Mouse (Mus musculus) MEL-GATA-1-ER (cell line): Measurements from ENCODE around the gene Map2k6.

Experiments used
- DNase-seq: peaks from one replicate; pipeline ENCODE4 v3.0.0-alpha.2; 2012; ENCODE audit warnings: low read depth; ENCODE audit errors: extremely low read depth

The Map2k6 gene

DNA sequence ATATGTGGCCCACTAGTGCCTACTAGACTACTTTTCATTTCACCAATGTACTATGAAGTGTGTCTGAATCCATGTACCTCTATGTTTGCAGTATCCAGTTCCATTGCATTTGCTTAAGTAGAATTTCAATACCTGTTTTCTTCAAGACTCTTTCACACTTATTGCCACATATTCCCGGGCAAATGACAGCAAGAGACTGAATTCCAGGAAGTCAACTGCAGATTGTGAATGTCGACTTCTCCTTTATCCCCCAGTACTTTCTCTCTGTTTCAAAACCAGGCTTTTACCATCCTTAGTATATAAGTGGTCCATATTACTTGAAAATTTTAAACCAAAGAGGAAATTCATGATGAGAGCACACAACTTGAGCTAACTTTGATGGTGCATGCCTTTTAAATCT is 4.7 kb downstream of the Map2k6 start:
- no peak for DNase-seq

DNA sequence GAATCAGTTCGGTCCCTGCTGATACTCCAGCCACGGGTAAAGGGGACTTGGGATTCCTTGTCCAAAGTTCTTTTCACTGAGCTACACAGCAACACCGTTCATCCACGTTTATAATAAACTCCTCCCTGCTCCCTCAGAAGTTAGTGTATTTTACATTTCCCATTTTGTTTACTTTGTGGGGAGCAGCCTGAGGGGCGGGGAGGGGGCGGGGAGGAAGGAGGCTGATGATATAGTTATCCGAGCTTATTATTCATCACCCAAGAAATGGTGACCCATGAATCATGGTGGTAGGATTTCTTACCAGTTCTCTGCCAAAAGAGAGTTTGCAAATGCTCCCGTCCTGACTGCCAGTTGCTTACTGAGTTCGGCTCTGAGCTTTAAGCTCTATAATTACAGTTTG is 6.7 kb downstream of the Map2k6 start:
- DNase-seq: no peak

DNA sequence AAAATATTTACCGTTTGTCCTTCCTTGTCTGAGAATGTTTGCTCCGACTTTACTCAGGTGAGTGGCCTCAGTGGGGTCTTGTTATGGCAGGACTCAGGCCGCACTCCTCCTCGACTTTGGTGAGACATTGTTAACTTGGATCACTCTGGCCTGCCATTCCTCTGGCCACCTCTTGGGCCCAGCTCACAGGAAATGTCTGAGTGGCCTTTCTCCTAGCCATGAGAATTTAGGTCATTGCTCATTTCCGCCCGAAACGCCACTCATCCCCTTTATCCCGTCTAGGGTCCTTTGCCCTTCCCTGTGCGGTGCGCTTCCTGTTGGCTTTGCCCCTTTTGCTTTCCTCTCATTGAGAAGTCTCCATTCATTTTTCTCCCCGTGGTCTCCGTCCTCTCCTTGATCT is 10.2 kb downstream of the Map2k6 start:
- no peak for DNase-seq

DNA sequence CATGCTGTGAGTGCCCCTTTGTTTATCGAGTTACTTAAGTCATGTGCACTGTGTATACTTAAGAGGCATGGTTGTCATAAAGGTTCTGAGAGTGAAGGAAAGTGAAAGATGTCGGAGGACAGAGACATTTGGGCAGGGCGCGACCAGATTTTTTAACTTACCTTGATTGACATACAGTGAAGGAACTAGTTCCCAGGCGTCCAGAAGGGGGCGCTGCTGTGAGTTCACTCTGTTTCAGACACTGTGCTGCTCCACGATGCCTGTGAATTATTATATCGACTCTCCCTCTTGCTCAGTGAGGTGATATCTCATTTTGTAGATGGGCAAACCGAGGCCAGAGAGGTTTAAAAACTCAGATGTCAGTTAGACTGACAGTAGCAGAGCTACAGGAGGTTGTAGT is 10.9 kb downstream of the Map2k6 start:
- DNase-seq: peak; percentile 33

DNA sequence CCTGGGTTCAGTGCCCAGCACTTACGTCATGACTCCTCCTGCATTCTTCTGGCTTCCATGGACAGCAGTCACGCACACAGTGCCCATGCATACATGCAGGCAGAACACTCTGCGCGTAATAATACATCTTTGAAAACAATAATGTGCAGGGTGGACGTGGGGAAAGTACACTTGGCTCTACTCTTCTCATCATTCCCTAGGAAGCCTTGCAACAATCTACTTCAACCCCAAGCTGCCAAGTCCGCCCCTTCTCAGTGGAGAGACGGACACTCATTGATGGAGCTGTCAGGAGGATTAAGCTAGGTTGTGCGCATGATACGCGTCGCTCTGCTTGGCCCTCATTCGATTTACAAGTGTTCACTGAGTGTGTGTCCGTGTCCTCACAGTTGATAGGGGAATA is 12.7 kb downstream of the Map2k6 start:
- DNase-seq: no peak

DNA sequence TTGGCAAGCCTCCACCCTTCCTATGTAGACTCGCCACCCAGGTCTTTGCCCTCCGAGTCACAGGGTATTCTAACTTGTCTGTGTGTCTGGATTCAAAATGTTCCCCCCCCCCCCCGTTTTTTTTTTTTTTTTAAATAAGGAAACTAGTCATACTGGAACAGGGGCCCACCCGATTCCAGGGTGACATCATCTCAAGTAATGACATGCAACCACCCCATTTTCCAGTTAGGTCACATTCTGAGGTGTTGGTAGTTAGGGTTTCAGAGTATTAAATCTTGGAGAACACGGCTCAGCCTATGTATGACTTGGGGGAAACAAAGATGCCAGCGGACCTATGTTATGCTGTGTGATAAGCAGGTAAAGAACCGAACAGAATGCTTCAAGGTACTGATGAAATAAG is 15.3 kb downstream of the Map2k6 start:
- DNase-seq: no peak

DNA sequence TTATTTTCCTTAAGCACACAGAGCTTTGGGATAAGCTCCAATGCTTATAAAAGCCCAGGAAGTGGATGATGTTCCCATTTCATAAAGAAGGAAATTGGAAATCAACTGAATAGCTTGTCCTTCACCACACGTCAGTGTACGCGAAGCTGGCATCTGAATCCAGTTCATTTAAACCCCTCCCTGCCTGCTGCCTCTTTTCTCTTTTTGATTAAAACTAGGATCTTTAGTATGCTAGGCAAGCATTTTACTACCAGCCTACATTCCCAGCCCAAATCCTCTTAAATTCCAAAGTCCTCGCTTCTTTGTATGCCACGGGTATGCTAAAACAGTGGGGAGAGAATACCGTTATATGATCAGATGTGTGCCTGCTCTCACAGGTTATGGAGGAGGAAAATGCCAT is 17.8 kb downstream of the Map2k6 start:
- DNase-seq: no peak

DNA sequence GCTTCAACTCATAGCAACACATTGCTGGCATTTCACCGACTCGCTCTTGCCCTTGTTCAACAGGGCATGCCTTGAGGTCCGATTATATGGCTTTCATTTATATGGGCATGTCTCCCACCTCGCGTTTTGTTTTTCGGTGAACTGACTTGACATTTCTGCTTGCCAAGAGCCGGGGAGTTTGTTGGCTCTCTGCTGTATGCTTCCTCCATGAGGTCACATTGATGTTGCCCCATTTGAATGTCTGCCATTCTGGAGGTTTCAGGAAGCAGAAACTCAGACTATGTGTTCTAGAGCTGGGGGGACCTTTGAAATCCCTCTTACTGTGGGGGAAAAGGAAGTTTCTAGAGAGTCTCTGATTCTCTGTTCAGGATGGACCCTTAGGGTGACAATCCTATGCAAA is 21.5 kb downstream of the Map2k6 start:
- no peak for DNase-seq

DNA sequence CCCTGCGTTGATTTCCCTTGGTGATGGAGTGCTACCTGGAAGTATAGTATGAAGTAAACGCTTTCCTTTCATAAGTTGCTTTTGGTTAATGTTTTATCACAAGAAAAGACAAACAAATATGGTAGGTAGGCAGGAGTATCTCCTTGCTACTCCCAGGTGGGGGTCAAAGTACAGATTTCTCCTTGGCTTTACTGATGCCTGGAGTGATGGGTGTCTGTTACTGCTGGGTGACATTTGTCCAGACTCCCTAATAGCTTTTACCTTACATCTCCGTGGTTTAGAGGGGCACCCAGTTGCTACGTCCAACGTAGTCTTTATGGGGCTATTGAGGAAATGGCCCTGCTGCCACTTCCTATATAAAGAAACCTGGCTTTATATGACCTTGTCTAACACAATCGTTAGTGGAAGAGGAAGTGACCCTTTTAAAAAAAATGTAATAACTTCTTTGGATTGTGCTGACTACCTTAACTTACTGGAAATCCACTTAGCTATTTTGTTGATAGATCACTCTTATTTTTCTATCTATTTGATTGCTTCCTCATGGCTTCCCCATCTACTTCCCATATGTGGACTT is 27.7 kb downstream of the Map2k6 start:
- DNase-seq: no peak

DNA sequence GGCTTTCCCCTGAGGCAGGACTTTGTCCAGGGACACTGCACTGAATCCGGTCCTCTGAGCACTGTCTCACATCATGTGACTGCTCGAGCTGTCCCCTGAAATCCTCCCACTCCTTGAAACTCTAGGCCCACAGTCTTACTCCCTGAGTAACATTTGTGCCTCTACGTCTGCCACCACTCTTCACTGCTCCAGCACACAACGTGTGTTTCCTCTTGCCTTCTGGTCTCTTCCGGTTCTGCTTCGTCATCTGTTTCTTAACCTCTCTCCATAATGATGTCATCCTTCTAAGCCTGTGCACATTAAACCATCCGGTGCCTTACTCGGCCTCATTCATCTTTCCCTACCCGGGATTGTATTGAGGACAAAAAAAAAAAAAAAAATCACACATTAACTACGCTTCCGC is 28.2 kb downstream of the Map2k6 start:
- DNase-seq: no peak

DNA sequence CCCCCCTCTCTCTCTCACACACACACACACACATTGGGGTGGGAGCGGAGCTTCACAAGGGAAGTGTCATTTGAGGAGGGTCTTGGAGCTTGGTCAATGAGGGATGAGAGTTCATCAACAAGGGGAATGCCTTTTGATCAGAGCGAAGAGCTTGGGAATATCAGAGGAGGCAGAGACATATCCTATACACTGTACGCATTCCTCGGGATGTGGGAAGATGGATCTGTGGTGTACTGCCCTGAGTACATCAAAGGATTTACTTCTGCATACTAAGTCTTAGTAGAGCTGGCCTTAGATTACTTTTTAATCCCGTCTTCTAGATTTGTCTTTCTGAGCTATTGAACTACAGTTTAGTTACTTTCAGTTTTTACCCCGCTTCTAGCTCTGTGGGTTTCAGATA is 30.1 kb downstream of the Map2k6 start:
- DNase-seq: no peak

DNA sequence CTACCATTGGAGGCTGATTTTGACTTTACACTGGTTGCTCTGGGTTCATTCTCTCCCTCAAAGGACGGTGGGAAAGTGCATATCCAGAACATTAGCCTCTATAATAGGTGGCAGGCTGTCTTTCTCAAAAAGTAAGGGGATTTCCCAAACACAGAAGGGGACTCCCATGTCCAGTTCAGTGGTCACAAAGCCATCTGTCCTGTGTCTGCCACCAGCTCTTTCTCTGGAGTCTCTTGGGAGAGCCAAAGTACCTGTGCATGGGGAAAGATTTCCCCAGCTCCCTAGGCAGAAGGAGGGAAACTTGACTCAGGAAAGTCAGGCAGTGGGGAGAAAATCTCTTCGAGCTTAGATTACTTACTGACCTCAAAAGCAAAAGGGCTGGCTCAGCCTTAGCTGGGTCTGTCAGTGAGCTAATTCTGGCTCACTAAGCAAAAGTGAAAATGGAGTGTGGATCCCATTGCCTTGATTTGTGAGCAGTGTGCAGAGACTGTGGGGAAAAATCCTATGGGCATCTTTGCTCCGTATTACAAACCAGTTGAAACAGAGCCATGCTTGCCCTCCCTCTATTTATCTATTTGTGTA is 31.0 kb downstream of the Map2k6 start:
- no peak for DNase-seq

DNA sequence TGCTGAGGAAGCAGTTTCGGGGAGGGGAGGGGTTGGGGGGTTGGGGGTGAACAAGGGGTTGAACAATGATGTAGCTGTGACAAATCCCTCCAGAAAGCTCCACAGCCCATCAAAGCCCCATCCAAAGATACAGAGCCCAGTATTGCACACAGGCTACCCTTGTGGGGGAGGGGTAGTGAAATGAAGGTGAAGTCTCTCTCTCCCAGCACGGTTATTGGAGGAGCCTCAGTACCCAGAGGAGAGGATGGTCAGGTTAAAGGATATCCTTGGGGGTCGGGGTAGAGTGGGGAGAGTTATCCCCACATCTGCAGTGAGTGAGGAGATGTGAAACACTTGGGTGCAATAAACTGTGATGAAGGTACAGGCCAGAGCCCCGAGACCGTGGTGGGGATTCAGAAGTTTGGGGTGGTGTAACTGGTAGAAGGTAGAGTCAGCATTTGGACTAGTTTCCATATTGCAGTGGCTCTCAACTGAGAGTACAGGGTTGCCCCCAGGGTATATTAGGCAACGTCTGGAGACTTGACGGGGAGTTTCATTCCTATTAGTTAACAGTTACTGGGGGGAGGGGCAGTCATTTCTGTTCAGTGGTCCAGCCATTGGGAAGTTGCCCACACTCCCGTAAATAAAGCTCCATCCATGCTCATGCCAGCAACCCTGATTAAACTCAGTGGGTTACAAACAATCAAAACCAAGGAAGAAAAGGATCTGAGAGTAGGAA is 37.1 kb downstream of the Map2k6 start:
- no peak for DNase-seq

DNA sequence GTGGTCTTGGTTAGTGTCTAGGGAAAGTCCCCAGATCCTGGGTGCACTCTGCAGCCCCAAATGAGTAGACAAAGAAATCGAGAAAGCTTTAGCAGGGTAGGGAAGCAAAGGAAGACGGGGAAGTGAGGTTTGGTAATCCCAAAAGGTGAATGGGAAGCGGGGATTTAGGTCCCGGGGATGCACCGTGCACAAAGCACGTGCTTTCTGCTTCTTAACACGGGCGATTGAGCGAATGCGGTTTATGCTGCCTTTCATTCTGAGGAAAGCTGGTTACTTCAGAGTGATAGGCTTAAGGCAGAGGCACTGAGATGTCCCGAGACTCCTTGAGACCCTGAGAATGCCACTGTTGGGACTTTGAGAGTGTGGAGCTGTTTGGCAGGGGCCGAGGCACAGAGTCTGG is 38.1 kb downstream of the Map2k6 start:
- no peak for DNase-seq

DNA sequence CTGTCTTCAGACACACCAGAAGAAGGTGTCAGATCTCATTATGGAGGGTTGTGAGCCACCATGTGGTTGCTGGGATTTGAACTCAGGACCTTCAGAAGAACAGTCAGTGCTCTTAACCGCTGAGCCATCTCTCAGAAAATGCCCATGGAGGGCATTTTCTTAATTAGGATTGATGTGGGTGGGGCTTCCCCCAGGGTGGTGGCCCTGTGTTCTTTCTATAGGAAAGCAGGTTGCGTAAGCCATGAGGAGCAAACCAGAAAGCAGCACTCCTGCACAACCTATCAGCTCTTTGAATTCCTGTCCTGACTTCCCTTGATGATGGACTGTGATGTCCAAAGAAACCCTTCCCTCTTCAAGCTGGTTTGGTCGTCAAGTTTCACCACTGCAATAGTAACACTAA is 39.2 kb downstream of the Map2k6 start:
- no peak for DNase-seq

DNA sequence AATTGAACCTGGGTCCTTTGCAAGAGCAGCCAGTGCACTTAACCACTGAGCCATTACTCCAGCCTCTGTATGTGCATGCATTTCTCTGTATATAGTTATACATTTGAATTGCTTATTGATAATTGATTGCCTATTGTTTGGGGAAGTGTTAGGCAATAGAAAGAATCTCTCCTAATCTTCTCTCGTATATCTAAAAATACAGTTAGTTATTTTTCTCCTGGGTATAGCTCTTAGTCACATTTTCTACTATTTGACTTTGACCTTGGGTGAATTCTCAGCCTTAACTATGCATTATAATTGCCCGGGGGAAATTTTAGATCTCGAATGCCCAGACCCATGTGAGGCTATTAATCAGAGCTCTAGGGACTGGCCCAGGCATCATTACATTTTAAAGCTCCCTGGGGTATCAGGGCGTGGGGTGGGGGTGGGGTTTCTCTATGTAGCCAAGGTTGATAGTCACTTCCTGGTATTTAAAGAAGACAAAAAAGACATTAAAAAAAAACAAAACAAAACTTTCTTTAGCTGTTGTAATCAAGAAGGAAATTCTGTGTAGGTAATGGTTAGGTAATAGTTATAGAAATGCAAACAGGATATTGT is 39.9 kb downstream of the Map2k6 start:
- no peak for DNase-seq

DNA sequence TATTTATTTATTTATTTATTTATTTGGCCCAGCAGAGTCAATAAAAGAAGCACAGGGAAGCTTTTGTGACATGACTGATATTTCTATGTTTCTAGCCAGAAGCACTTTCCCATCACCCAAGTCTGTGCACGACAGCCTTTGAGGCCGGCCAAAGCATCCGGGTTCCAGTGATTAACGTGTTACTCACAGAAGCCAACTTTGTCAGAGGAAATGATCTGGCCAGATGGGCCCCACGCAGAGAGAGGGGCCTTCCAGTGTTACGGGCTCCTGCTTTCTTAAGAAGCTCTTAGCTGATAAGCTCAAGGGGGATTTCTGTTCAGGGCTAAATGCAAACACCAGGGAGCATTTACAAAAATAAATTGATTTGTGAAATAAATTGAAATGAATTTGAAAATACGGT is 40.4 kb downstream of the Map2k6 start:
- DNase-seq: no peak

DNA sequence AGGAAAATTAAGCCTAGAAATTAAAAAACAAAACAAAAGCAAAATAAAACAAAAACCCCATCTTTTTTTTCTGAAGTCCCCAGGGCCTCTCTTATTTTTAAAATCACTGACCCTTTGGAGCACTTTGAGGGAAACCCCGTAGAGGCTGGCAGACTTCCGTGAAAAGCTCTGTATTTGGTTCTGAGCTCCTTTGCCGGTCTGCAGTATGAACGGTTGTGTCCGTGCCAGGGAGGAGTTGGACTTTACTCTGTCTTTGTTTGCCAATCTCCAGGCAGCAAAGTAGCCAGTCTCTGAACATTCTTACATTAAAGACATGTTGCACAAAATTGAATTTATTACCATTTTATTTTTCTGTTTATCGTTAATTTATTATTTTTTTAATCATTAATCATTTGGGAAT is 45.7 kb downstream of the Map2k6 start:
- DNase-seq: no peak

DNA sequence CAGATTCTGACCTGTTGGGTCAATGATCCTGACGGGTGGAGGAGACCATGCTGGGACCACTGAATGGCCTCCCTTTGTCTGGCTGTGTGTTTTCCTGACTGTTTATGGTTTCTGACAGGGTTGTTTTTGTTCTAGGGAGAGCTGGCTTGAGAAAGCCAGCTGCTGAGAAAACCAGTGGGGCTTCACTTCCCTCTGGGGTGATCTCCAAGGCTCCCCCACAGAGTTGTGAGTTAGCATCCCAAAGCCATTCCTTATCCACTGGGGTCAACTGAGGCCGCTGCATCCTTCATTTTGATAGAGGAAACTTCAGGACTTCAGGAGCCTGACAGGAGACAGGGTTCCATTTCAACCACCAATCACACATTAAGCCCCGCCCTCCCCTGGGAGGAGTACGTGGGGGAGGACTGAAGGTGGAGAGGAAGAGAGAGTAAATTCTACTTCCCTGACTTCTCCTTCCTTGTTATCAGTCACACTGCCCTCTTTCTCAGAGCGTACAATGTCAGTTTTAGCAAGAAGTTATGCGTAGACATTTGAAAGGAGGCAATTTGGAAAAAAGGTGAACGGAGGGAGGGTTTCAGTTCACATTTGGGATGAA is 49.3 kb downstream of the Map2k6 start:
- DNase-seq: peak; percentile 65

DNA sequence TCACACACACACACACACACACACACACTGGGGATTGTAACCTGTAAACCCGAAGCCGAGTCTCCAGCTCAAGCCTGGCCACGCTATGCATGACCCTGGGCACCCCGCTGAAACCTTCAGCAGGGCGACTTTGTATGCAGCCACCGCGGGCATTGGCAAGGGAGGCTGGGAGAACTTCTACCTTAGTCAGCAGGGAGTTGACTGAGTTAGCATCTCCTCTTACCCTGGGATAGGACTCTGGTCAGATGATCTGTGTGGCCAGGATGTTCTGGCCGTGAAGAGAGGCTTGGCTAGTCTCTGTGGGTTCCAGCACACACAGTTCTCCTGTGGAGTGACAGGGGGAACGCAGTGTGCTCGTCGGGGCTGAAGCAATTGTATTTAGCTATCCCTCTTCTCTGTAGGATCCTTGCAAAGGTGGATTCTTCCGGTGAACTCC is 49.8 kb downstream of the Map2k6 start:
- DNase-seq: no peak

DNA sequence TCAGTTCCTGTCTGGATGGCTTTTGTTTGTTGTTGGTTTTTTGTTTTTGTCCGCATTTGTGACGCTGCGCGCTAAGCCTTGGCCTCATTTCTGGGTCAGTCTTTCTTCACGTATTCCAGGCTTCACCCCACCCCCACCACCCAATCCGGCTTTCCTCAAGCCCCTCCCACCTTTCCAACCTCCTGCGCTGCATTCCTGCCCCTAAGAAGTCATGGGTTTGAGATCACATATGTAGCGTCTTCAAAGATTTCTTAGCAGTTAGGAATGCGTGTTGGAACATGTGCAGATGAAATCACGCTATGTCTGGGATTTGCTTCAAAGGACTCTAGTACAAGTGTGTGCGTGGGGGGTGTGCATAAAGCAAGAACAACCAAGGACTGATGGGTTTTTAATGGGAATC is 50.3 kb downstream of the Map2k6 start:
- no peak for DNase-seq

DNA sequence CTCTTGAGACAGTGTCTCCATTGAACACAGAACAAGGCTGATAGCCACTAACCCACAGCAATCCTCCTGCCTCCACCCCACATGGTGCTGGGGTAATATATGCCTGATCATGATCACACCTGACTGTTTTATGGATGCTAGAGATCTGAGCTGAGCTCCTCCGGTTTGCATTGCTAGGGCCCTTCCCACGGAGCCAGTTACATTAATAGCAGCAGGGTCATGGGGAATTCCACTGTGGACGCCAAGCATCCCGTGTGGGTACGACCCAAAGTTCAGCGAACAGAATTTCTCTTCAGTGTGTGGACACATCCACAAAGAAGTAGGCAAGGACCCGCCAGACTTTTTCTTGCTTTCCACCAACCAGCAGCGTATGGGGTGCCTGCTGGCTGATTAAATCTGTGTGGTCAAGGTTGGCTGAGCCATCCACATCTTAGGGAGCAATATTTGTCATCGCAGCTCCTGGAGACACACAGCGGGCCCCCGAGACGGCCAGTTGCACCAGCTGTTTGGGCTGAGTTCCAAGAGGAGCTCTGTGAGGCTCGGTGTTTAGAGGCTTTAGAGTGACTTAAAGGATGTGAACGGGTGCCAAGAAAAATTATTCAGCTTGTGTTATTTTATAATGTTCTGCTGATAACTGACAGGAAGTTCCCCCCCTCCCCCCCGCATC is 51.3 kb downstream of the Map2k6 start:
- DNase-seq: peak; percentile 71
